10 mouse cellular contexts compared by ENCODE assay signal in the genomic region with DNA sequence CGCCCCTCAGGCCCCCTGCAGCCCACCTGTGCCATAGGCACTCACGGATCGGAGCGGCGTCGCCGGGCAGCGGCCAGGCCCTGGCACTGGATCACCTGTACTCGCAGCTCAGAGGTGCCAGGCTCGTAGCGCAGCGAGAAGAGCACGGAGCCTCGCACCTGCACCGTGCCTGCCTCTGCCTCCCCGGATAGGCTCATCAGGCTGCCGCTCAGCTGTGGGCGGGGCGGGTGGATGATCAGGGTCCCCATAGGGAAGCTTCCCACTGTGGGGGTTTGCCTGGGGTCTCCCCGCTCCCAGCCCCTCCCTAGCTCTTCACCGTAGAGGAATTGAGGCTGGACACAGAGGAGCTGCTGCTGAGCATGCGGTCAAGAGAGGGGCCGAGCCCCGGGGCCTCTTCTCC. TPM values are rescaled to one million over a fixed set of nuclear protein-coding genes. Genes with fewer than 3 reads are reported as not detected.
DNase-seq lines count a peak whose midpoint lies in the region; ATAC-seq and TF ChIP-seq lines count a peak whose summit lies in the region.
"Had no signal": no experiment of that assay in that cellular context is flagged by ENCODE, and none has a peak within 500 bp of the region (broad histone marks: within the 10 kb centered on the region; RNA-seq: fewer than 3 reads in every experiment).

No protein-coding gene starts in this region.

- no peak; the same call in 1 of the 2 replicates for ATAC-seq in hindbrain, embryonic 16.5 days
- no peak for ATAC-seq in hindbrain, embryonic 13.5 days (ENCODE audit: low FRiP score)
- no peak for ATAC-seq in limb, embryonic 14.5 days (ENCODE audit: low FRiP score, low read depth)

- H3K9ac ChIP-seq in hindbrain, embryonic 16.5 days (ENCODE audit: low read depth, low read length) = no peak overlapping the region
- H3K9ac ChIP-seq in hindbrain, embryonic 13.5 days = no peak overlapping the region
- H3K9ac ChIP-seq in ES-Bruce4 (ENCODE audit: low read depth, poor library complexity, severe bottlenecking) = no peak overlapping the region
- no peak overlapping the region for H3K9ac ChIP-seq in limb, embryonic 14.5 days (ENCODE audit: low read depth, low read length, severe bottlenecking)
- H3K9ac ChIP-seq: midbrain, embryonic 12.5 days had no signal

- no peak for TF ChIP-seq POLR2A in ES-Bruce4 (IDR thresholded peaks at IDR 0.05; ENCODE audit: insufficient read depth, low read length)
- no peak for TF ChIP-seq POLR2A in limb, embryonic 14.5 days (IDR thresholded peaks at IDR 0.05; ENCODE audit: borderline replicate concordance, extremely low read depth, insufficient read depth, insufficient read length)

- no peaks in the 10 kb centered on the region for H3K4me1 ChIP-seq in hindbrain, embryonic 16.5 days (ENCODE audit: control insufficient read depth, insufficient read depth, low read depth, low read length)
- H3K4me1 ChIP-seq in hindbrain, embryonic 13.5 days (replicated peaks) = no peaks in the 10 kb centered on the region; the same call in 1 of the 2 replicates
- peaks cover 5% of the 10 kb centered on the region for H3K4me1 ChIP-seq in ES-Bruce4 (ENCODE audit: control insufficient read depth, insufficient read depth, low read length)
- H3K4me1 ChIP-seq in embryonic facial prominence, embryonic 10.5 days = peaks cover 23% of the 10 kb centered on the region
- no peaks in the 10 kb centered on the region for H3K4me1 ChIP-seq in limb, embryonic 14.5 days (ENCODE audit: control insufficient read depth, insufficient read depth, low read length)
- H3K4me1 ChIP-seq: midbrain, embryonic 12.5 days had no signal

- no peak for TF ChIP-seq CTCF in ES-Bruce4 (IDR thresholded peaks at IDR 0.05; ENCODE audit: low read depth, low read length)

- no peaks in the 10 kb centered on the region for H3K36me3 ChIP-seq in hindbrain, embryonic 16.5 days (ENCODE audit: control insufficient read depth, insufficient read depth, low read length)
- H3K36me3 ChIP-seq in hindbrain, embryonic 13.5 days = no peaks in the 10 kb centered on the region
- no peaks in the 10 kb centered on the region for H3K36me3 ChIP-seq in ES-Bruce4 (ENCODE audit: control insufficient read depth, insufficient read depth, low read length, poor library complexity, severe bottlenecking)
- H3K36me3 ChIP-seq in embryonic facial prominence, embryonic 10.5 days (replicated peaks) = no peaks in the 10 kb centered on the region
- H3K36me3 ChIP-seq in limb, embryonic 14.5 days (ENCODE audit: control insufficient read depth, insufficient read depth, low read length) = no peaks in the 10 kb centered on the region
- H3K36me3 ChIP-seq: midbrain, embryonic 12.5 days had no signal

- 26% methylated on average over 22 of the region's 24 CpGs for WGBS in hindbrain, embryonic 16.5 days
- 18% methylated on average over 24 of the region's 24 CpGs for WGBS in hindbrain, embryonic 13.5 days
- WGBS in embryonic facial prominence, embryonic 10.5 days = 18% methylated on average over 24 of the region's 24 CpGs
- 16% methylated on average over 24 of the region's 24 CpGs for WGBS in limb, embryonic 14.5 days

- peaks cover 22% of the 10 kb centered on the region for H3K27me3 ChIP-seq in hindbrain, embryonic 16.5 days (replicated peaks; ENCODE audit: control insufficient read depth, insufficient read depth, low read length)
- H3K27me3 ChIP-seq in hindbrain, embryonic 13.5 days = peaks cover 69% of the 10 kb centered on the region
- no peaks in the 10 kb centered on the region for H3K27me3 ChIP-seq in ES-Bruce4 (ENCODE audit: control insufficient read depth, insufficient read depth, low read length, poor library complexity, severe bottlenecking)
- H3K27me3 ChIP-seq in embryonic facial prominence, embryonic 10.5 days (replicated peaks; ENCODE audit: low read depth, poor library complexity, severe bottlenecking) = peaks cover 75% of the 10 kb centered on the region
- peaks cover 16% of the 10 kb centered on the region for H3K27me3 ChIP-seq in limb, embryonic 14.5 days (ENCODE audit: control insufficient read depth, insufficient read depth, low read length)

- DNase-seq in embryonic facial prominence, embryonic 10.5 days (ENCODE audit: low spot score) = peak; percentile 40
- no peak for DNase-seq in limb, embryonic 14.5 days (ENCODE audit: low spot score)
- no peak for DNase-seq in gastrocnemius, postnatal 4 days (ENCODE audit: low spot score in 2 of 2)
- DNase-seq in thymus, postnatal 25 days = no peak
- DNase-seq: adrenal gland, adult 8-10 months; cerebellum, adult 9-11 months had no signal

- no peak for TF ChIP-seq EP300 in ES-Bruce4 (IDR thresholded peaks at IDR 0.05; ENCODE audit: insufficient read depth, low read depth, low read length)

- H3K4me2 ChIP-seq in hindbrain, embryonic 16.5 days (ENCODE audit: low read length) = peak overlapping the region; percentile 30; the same call in 1 of the 2 replicates
- no peak overlapping the region for H3K4me2 ChIP-seq in hindbrain, embryonic 13.5 days
- peak overlapping the region; percentile 26 for H3K4me2 ChIP-seq in limb, embryonic 14.5 days (replicated peaks; ENCODE audit: low read depth, low read length, severe bottlenecking)
- H3K4me2 ChIP-seq: midbrain, embryonic 12.5 days had no signal

- no peak overlapping the region for H3K4me3 ChIP-seq in hindbrain, embryonic 16.5 days (ENCODE audit: low read length)
- H3K4me3 ChIP-seq in hindbrain, embryonic 13.5 days = no peak overlapping the region
- peak overlapping the region; percentile 1; the same call in 1 of the 2 replicates for H3K4me3 ChIP-seq in ES-Bruce4 (ENCODE audit: low read depth, low read length)
- peak overlapping the region; percentile 26; the same call in 1 of the 2 replicates for H3K4me3 ChIP-seq in embryonic facial prominence, embryonic 10.5 days
- peak overlapping the region; percentile 10; the same call in 1 of the 2 replicates for H3K4me3 ChIP-seq in limb, embryonic 14.5 days (replicated peaks; ENCODE audit: low read length)
- H3K4me3 ChIP-seq: midbrain, embryonic 12.5 days had no signal

- no peaks in the 10 kb centered on the region for H3K9me3 ChIP-seq in hindbrain, embryonic 16.5 days (ENCODE audit: control insufficient read depth, low read length)
- H3K9me3 ChIP-seq in hindbrain, embryonic 13.5 days = no peaks in the 10 kb centered on the region
- H3K9me3 ChIP-seq in ES-Bruce4 (replicated peaks; ENCODE audit: control insufficient read depth, insufficient read depth, low read length, poor library complexity, severe bottlenecking) = no peaks in the 10 kb centered on the region
- H3K9me3 ChIP-seq in embryonic facial prominence, embryonic 10.5 days = no peaks in the 10 kb centered on the region
- H3K9me3 ChIP-seq in limb, embryonic 14.5 days (ENCODE audit: control insufficient read depth, low read length) = no peaks in the 10 kb centered on the region
- H3K9me3 ChIP-seq: midbrain, embryonic 12.5 days had no signal

- H3K27ac ChIP-seq in hindbrain, embryonic 16.5 days (ENCODE audit: low read depth, low read length) = no peak overlapping the region
- H3K27ac ChIP-seq in hindbrain, embryonic 13.5 days = no peak overlapping the region
- no peak overlapping the region for H3K27ac ChIP-seq in ES-Bruce4 (ENCODE audit: insufficient read depth, low read length)
- 0 out of 2 replicates have a peak overlapping the region, but pooled peaks have one; percentile 35 for H3K27ac ChIP-seq in embryonic facial prominence, embryonic 10.5 days (replicated peaks)
- H3K27ac ChIP-seq in limb, embryonic 14.5 days (replicated peaks; ENCODE audit: low read depth, low read length) = no peak overlapping the region
- H3K27ac ChIP-seq: midbrain, embryonic 12.5 days had no signal

RNA-seq across cellular contexts. Expression of gene Sytl1, which starts 6.1 kb away (rescaled TPM):
- polyA plus RNA-seq in hindbrain, embryonic 16.5 days (2015; fragmentation: Nextera tagmentation; extraction: Ambion mirVana) = 0.44 and 0.54 TPM in 2 replicates
- 0.41 and 0.69 TPM in 2 replicates for polyA plus RNA-seq in hindbrain, embryonic 13.5 days (2015; fragmentation: Nextera tagmentation; extraction: Ambion mirVana)
- 12.6 and 15.2 TPM in 2 replicates for polyA plus RNA-seq in ES-Bruce4 (2011; ENCODE audit: insufficient read depth, insufficient read length, low read depth, missing spikeins)
- polyA plus RNA-seq in embryonic facial prominence, embryonic 10.5 days (2016; fragmentation: Nextera tagmentation; extraction: Ambion mirVana) = 1.3 and 1.6 TPM in 2 replicates
- polyA plus RNA-seq in limb, embryonic 14.5 days (2012; rRNA removed) = 14.3 and 15.7 TPM in 2 replicates
- 17.9 and 23.3 TPM in 2 replicates for polyA plus RNA-seq in limb, embryonic 14.5 days (2014; fragmentation: Nextera tagmentation; extraction: Ambion mirVana)
- total RNA-seq in gastrocnemius, postnatal 4 days (2021) = 1 to 10 TPM; 1.0 TPM

RNA-seq across cellular contexts. Expression of gene Map3k6, which starts 16.2 kb away (rescaled TPM):
- 2.6 and 4.2 TPM in 2 replicates for polyA plus RNA-seq in hindbrain, embryonic 16.5 days (2015; fragmentation: Nextera tagmentation; extraction: Ambion mirVana)
- 1.9 and 2.0 TPM in 2 replicates for polyA plus RNA-seq in hindbrain, embryonic 13.5 days (2015; fragmentation: Nextera tagmentation; extraction: Ambion mirVana)
- polyA plus RNA-seq in ES-Bruce4 (2011; ENCODE audit: insufficient read depth, insufficient read length, low read depth, missing spikeins) = 3.8 TPM in 2 replicates
- polyA plus RNA-seq in embryonic facial prominence, embryonic 10.5 days (2016; fragmentation: Nextera tagmentation; extraction: Ambion mirVana) = 1.7 and 1.8 TPM in 2 replicates
- 6.7 and 7.5 TPM in 2 replicates for polyA plus RNA-seq in limb, embryonic 14.5 days (2012; rRNA removed)
- 9.4 and 10.4 TPM in 2 replicates for polyA plus RNA-seq in limb, embryonic 14.5 days (2014; fragmentation: Nextera tagmentation; extraction: Ambion mirVana)
- total RNA-seq in gastrocnemius, postnatal 4 days (2021) = 1 to 10 TPM; 2.3 to 2.6 TPM

RNA-seq across cellular contexts. Expression of gene Tmem222, which starts 20.8 kb away (rescaled TPM):
- polyA plus RNA-seq in hindbrain, embryonic 16.5 days (2015; fragmentation: Nextera tagmentation; extraction: Ambion mirVana) = 121 and 130 TPM in 2 replicates
- 101 and 102 TPM in 2 replicates for polyA plus RNA-seq in hindbrain, embryonic 13.5 days (2015; fragmentation: Nextera tagmentation; extraction: Ambion mirVana)
- polyA plus RNA-seq in ES-Bruce4 (2011; ENCODE audit: insufficient read depth, insufficient read length, low read depth, missing spikeins) = 28.5 and 32.4 TPM in 2 replicates
- 81.4 and 86.7 TPM in 2 replicates for polyA plus RNA-seq in embryonic facial prominence, embryonic 10.5 days (2016; fragmentation: Nextera tagmentation; extraction: Ambion mirVana)
- 101 and 119 TPM in 2 replicates for polyA plus RNA-seq in limb, embryonic 14.5 days (2012; rRNA removed)
- 81.6 and 84.1 TPM in 2 replicates for polyA plus RNA-seq in limb, embryonic 14.5 days (2014; fragmentation: Nextera tagmentation; extraction: Ambion mirVana)
- total RNA-seq in gastrocnemius, postnatal 4 days (2021) = 10 to 100 TPM; 28.7 to 29.1 TPM

RNA-seq across cellular contexts. Expression of gene Gpr3, which starts 44.5 kb away (rescaled TPM):
- 2.5 TPM in 2 replicates for polyA plus RNA-seq in hindbrain, embryonic 16.5 days (2015; fragmentation: Nextera tagmentation; extraction: Ambion mirVana)
- 0.52 and 1.4 TPM in 2 replicates for polyA plus RNA-seq in hindbrain, embryonic 13.5 days (2015; fragmentation: Nextera tagmentation; extraction: Ambion mirVana)
- polyA plus RNA-seq in ES-Bruce4 (2011; ENCODE audit: insufficient read depth, insufficient read length, low read depth, missing spikeins) = 0.26 and 0.52 TPM in 2 replicates
- polyA plus RNA-seq in embryonic facial prominence, embryonic 10.5 days (2016; fragmentation: Nextera tagmentation; extraction: Ambion mirVana) = 0.11 and 0.57 TPM in 2 replicates
- 0.84 and 1.1 TPM in 2 replicates for polyA plus RNA-seq in limb, embryonic 14.5 days (2012; rRNA removed)
- 0.22 TPM in 1 of 2 replicates, not detected in the other for polyA plus RNA-seq in limb, embryonic 14.5 days (2014; fragmentation: Nextera tagmentation; extraction: Ambion mirVana)
- not detected for total RNA-seq in gastrocnemius, postnatal 4 days (2021)

RNA-seq across cellular contexts. Expression of gene Cd164l2, which starts 44.9 kb away (rescaled TPM):
- polyA plus RNA-seq in hindbrain, embryonic 16.5 days (2015; fragmentation: Nextera tagmentation; extraction: Ambion mirVana) = 5.6 and 8.3 TPM in 2 replicates
- 0.78 and 2.5 TPM in 2 replicates for polyA plus RNA-seq in hindbrain, embryonic 13.5 days (2015; fragmentation: Nextera tagmentation; extraction: Ambion mirVana)
- polyA plus RNA-seq in ES-Bruce4 (2011; ENCODE audit: insufficient read depth, insufficient read length, low read depth, missing spikeins) = 9.6 and 12.4 TPM in 2 replicates
- polyA plus RNA-seq in embryonic facial prominence, embryonic 10.5 days (2016; fragmentation: Nextera tagmentation; extraction: Ambion mirVana) = 3.0 and 5.2 TPM in 2 replicates
- polyA plus RNA-seq in limb, embryonic 14.5 days (2012; rRNA removed) = 3.2 and 3.4 TPM in 2 replicates
- 4.9 and 6.3 TPM in 2 replicates for polyA plus RNA-seq in limb, embryonic 14.5 days (2014; fragmentation: Nextera tagmentation; extraction: Ambion mirVana)
- total RNA-seq in gastrocnemius, postnatal 4 days (2021) = under 1 TPM in 1 of 2 experiments, not detected in 1; 0.74 TPM

Comparison
In these comparisons a context has a peak if more than half of its experiments do, and no peak if none do; other contexts are left out.
1. H3K4me3 ChIP-seq: peak in ES-Bruce4 (single experiment), embryonic facial prominence, embryonic 10.5 days (single experiment) and limb, embryonic 14.5 days (single experiment); none in hindbrain, embryonic 16.5 days (single experiment) and hindbrain, embryonic 13.5 days (single experiment).